Mouse (Mus musculus) erythroblast, embryonic 14.5 days (primary cell): ENCODE data around the gene Map3k20. TPM values are rescaled to one million over a fixed set of nuclear protein-coding genes. Genes with fewer than 3 reads are reported as not detected.

ENCODE experiments used
- H3K27me3 ChIP-seq: 2 replicates; pipeline ENCODE4 v1.6.1; 2012; ENCODE audit warnings: inconsistent platforms; ENCODE audit not compliant: control insufficient read depth
- H3K36me3 ChIP-seq: 2 replicates; pipeline ENCODE4 v1.6.1; 2012; ENCODE audit warnings: mild to moderate bottlenecking, inconsistent platforms; ENCODE audit not compliant: control insufficient read depth
- H3K4me1 ChIP-seq: 2 replicates; pipeline ENCODE4 v1.6.1; 2012; ENCODE audit warnings: inconsistent platforms; ENCODE audit not compliant: control insufficient read depth
- H3K4me3 ChIP-seq: replicated peaks from 2 replicates; pipeline ENCODE3; 2012; ENCODE audit warnings: moderate library complexity, mild to moderate bottlenecking, inconsistent platforms
- H3K9me3 ChIP-seq: 2 replicates; pipeline ENCODE4 v1.6.1; 2012; ENCODE audit warnings: low read length, inconsistent platforms, mixed read lengths; ENCODE audit not compliant: control insufficient read depth
- GATA1 ChIP-seq: IDR thresholded peaks from 2 replicates; pipeline ENCODE4 v1.6.1; 2012; ENCODE audit warnings: low read length, inconsistent platforms, mixed read lengths
- TAL1 ChIP-seq: IDR thresholded peaks from 3 replicates; pipeline ENCODE4 v1.6.1; 2012; ENCODE audit warnings: low read length, inconsistent platforms, mixed read lengths
- polyA plus RNA-seq: library from polyadenylated mRNA; stranded (reverse); fragments of >175 nt; gene quantifications from 2 replicates; pipeline ENCODE4 v1.2.3, GENCODE M21; 2012

Map3k20 gene
- polyA plus RNA-seq = 0.21 and 0.30 TPM in 2 replicates

GRCm38 (mm10) chr2:72285256-72285887 lies at the start of gene Map3k20:
Gene Map3k20 (plus strand): TSS chr2:72285637.
- TF ChIP-seq GATA1 = no peak
- no peak for TF ChIP-seq TAL1
- peak within 1 kb of the TSS; percentile 76 for H3K4me3 ChIP-seq
- peaks cover 31% of the 10 kb centered on the region for H3K4me1 ChIP-seq
- H3K36me3 ChIP-seq = peaks cover 12% of the 10 kb centered on the region
- peaks cover 23% of the 10 kb centered on the region for H3K27me3 ChIP-seq
- no peaks in the 10 kb centered on the region for H3K9me3 ChIP-seq

GRCm38 (mm10) chr2:72238421-72238820 lies 47.0 kb upstream of the Map3k20 start:
- H3K4me3 ChIP-seq = no peak overlapping the region
- H3K36me3 ChIP-seq = no peaks in the 10 kb centered on the region; the same call in 1 of the 2 replicates
- H3K9me3 ChIP-seq = no peaks in the 10 kb centered on the region
- TF ChIP-seq TAL1 (no peak), GATA1 (no peak)
- H3K4me1 ChIP-seq = peaks cover 3% of the 10 kb centered on the region; the same call in 1 of the 2 replicates
- no peaks in the 10 kb centered on the region for H3K27me3 ChIP-seq

GRCm38 (mm10) chr2:72238925-72239324 lies 46.5 kb upstream of the Map3k20 start:
- no peaks in the 10 kb centered on the region for H3K36me3 ChIP-seq
- H3K4me3 ChIP-seq = no peak overlapping the region
- H3K9me3 ChIP-seq = no peaks in the 10 kb centered on the region
- no peak for TF ChIP-seq GATA1
- TF ChIP-seq TAL1 = no peak
- no peaks in the 10 kb centered on the region for H3K27me3 ChIP-seq
- peaks cover 3% of the 10 kb centered on the region; the same call in 1 of the 2 replicates for H3K4me1 ChIP-seq

GRCm38 (mm10) chr2:72239456-72239855 lies 46.0 kb upstream of the Map3k20 start:
- TF ChIP-seq TAL1 = no peak
- TF ChIP-seq GATA1 = no peak
- H3K36me3 ChIP-seq = no peaks in the 10 kb centered on the region
- no peaks in the 10 kb centered on the region for H3K9me3 ChIP-seq
- no peaks in the 10 kb centered on the region for H3K27me3 ChIP-seq
- peaks cover 3% of the 10 kb centered on the region; the same call in 1 of the 2 replicates for H3K4me1 ChIP-seq
- H3K4me3 ChIP-seq = no peak overlapping the region

- no peak overlapping the region for H3K4me3 ChIP-seq
- TF ChIP-seq TAL1 (no peak), GATA1 (no peak)
- H3K27me3 ChIP-seq = no peaks in the 10 kb centered on the region
- no peaks in the 10 kb centered on the region for H3K36me3 ChIP-seq
- H3K4me1 ChIP-seq = peaks cover 3% of the 10 kb centered on the region; the same call in 1 of the 2 replicates
- no peaks in the 10 kb centered on the region for H3K9me3 ChIP-seq
These were observed 45.4 kb upstream of the Map3k20 start for GRCm38 (mm10) chr2:72239993-72240392.

GRCm38 (mm10) chr2:72240691-72241090 lies 44.7 kb upstream of the Map3k20 start:
- Histone ChIP-seq H3K36me3 (no peaks in the 10 kb centered on the region), H3K4me1 (peaks cover 3% of the 10 kb centered on the region; the same call in 1 of the 2 replicates), H3K27me3 (no peaks in the 10 kb centered on the region), H3K4me3 (no peak overlapping the region), H3K9me3 (no peaks in the 10 kb centered on the region)
- TF ChIP-seq GATA1 = no peak

GRCm38 (mm10) chr2:72241714-72242472 lies 43.5 kb upstream of the Map3k20 start:
- Histone ChIP-seq H3K36me3 (no peaks in the 10 kb centered on the region), H3K27me3 (no peaks in the 10 kb centered on the region), H3K4me1 (peaks cover 3% of the 10 kb centered on the region; the same call in 1 of the 2 replicates), H3K4me3 (peak overlapping the region; percentile 33), H3K9me3 (no peaks in the 10 kb centered on the region)
- TF ChIP-seq GATA1 (no peak), TAL1 (no peak)

- peaks cover 3% of the 10 kb centered on the region; the same call in 1 of the 2 replicates for H3K4me1 ChIP-seq
- H3K4me3 ChIP-seq = no peak overlapping the region
- no peaks in the 10 kb centered on the region for H3K27me3 ChIP-seq
- H3K36me3 ChIP-seq = no peaks in the 10 kb centered on the region
- H3K9me3 ChIP-seq = no peaks in the 10 kb centered on the region
- TF ChIP-seq TAL1 (no peak), GATA1 (no peak)
These were observed 42.3 kb upstream of the Map3k20 start for GRCm38 (mm10) chr2:72242910-72243675.

GRCm38 (mm10) chr2:72245631-72246030 lies 39.8 kb upstream of the Map3k20 start:
- Histone ChIP-seq H3K36me3 (no peaks in the 10 kb centered on the region), H3K4me3 (no peak overlapping the region), H3K27me3 (no peaks in the 10 kb centered on the region), H3K4me1 (peaks cover 3% of the 10 kb centered on the region; the same call in 1 of the 2 replicates), H3K9me3 (no peaks in the 10 kb centered on the region)
- no peak for TF ChIP-seq TAL1
